Mouse (Mus musculus) brain, embryonic 14.5 days (tissue): Measurements from ENCODE around the gene Bicra. TPM values are rescaled to one million over a fixed set of nuclear protein-coding genes. Genes with fewer than 3 reads are reported as not detected.

Experiments
- DNase-seq: peaks from one replicate; pipeline ENCODE4 v3.0.0-alpha.2; 2011; ENCODE audit warnings: low read depth
- CTCF ChIP-seq: fragments of 200-500 bp; IDR thresholded peaks from 2 replicates; pipeline ENCODE4 v1.5.1; 2012; ENCODE audit warnings: inconsistent platforms, mild to moderate bottlenecking, moderate library complexity, borderline replicate concordance; ENCODE audit not compliant: insufficient read depth, insufficient read length; ENCODE audit errors: extremely low read depth
- POLR2A ChIP-seq: fragments of 200-500 bp; IDR thresholded peaks from 2 replicates; pipeline ENCODE4 v1.6.1; 2012; ENCODE audit warnings: mild to moderate bottlenecking, inconsistent platforms, borderline replicate concordance; ENCODE audit not compliant: poor library complexity, insufficient read depth, insufficient read length, severe bottlenecking; ENCODE audit errors: extremely low read depth
- polyA plus RNA-seq: library from polyadenylated mRNA; depleted of rRNA; stranded (reverse); fragments of >200 nt; gene quantifications from 2 replicates; pipeline ENCODE4 v1.2.3, GENCODE M21; 2012

The Bicra gene
- polyA plus RNA-seq, 1 experiment = 28.5 TPM

DNA sequence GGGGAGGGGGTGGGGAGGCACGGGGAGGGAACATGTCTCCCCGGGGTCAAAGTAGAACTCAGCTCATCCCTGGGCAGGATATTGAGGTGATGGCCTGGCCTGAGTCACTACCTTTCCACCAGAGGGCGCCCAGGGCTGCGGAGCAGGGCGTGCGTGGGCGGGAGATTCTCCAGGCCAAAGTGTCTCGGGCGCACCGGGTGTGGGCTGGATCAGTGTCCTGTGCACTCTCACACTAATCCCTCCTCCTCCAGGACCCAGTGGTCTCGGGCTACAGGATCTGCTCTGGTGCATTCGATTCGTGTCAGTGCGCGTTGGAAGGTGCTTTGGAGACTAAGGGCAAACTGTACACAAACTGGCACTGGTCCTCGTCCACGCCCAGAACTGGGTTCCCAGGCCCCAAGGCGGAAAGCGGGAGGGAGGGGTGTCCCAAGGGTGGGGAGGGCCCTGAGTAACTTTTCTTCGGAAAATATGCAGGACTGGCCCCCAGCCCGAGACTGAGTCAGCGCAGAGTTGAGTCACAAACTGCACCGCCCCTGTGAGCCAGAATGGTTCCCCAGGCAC lies 99.3 kb downstream of the Bicra start:
- TF ChIP-seq CTCF (peak; percentile 65), POLR2A (no peak)

DNA sequence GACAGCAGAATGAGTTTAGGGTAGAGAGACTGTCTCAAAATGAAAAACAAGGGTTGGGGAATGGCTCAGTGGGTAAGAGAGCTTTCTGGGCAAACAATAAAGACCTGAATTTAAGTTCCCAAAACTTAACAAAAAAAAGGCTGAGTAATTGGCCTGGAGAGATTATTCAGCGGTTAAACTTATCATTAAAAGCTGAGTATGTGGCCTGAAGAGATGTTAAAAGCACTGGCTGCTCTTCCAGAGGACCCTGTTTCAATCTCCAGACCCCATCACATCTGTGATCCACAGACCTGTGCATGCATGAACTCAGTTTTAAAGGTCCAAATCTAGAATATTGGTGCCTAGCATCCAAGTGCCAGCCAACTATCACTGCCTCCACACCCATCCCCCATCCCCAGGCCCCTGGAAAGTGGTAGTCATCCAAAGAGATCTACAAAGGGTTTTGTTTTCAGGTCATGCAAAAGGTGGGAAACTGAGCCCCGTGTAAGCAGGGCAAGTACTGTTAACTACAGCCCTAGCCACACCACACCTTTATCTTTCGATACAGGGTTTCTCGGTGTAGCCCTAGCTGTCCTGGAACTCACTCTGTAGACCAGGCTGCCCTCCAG lies 100.0 kb downstream of the Bicra start:
- TF ChIP-seq POLR2A = no peak
- no peak for DNase-seq

More for the DNA sequence above, 99.3 kb downstream of the Bicra start:
- peak; percentile 45 for DNase-seq

GRCm38 (mm10) chr7:15945721-15946536 lies 101.8 kb downstream of the Bicra start, which contains the start of gene Nop53:
Gene Nop53 (minus strand): TSS chr7:15946074.
- DNase-seq = peak; percentile 99

GRCm38 (mm10) chr7:15945211-15945610 lies 102.5 kb downstream of the Bicra start:
- no peak for TF ChIP-seq POLR2A
- TF ChIP-seq CTCF = no peak
- DNase-seq = no peak

More at GRCm38 (mm10) chr7:15945721-15946536, 101.8 kb downstream of the Bicra start, which contains the start of gene Nop53:
- TF ChIP-seq CTCF = no peak
- no peak; the same call in 1 of the 2 replicates for TF ChIP-seq POLR2A

- no peak for DNase-seq
- TF ChIP-seq POLR2A (no peak), CTCF (no peak)
These were observed 103.4 kb downstream of the Bicra start for GRCm38 (mm10) chr7:15944311-15944710.

DNA sequence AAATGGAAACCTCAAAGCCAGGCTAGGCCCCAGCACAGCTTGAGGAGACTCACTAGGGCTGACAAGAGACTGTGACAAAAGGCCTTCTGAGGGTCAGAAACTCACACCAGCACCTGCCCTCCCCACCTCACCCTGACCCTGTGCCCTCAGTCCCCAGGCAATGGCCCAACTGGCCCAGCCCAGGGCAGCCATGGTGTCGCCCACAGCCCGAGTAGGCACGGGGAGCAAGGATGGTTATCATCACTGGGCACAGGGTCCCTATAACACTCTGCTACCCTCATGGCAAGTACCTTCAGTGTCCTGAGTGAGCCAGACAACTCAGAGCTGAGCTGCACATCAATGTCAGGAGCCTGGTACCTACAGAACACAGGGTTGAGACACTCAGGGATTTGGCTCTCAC lies 109.1 kb downstream of the Bicra start:
- TF ChIP-seq POLR2A (no peak), CTCF (no peak)
- DNase-seq = no peak

DNA sequence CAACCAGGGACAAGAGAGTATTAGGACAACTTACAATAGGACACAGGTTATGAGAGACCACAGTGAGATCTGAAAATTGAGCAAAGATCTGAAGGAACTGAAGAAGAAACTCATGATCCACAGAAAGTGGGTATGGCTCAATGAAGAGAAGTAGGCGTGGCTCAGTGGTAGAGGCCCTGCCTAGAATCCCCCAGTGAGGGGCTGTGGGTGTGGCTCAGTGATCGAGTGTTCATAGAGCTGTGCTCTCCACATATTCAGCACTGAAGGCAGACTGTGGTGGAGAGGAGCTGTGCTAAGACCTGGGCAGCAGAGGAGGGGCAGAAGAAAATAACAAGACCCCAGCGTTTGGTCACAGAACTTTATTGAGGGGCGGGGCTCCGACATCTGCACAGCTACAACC lies 110.2 kb downstream of the Bicra start:
- TF ChIP-seq POLR2A (no peak), CTCF (no peak)

GRCm38 (mm10) chr7:15933437-15934359 lies 114.0 kb downstream of the Bicra start:
- DNase-seq = no peak
- TF ChIP-seq CTCF = no peak
- TF ChIP-seq POLR2A = no peak

More for the DNA sequence above, 110.2 kb downstream of the Bicra start:
- DNase-seq = no peak

- TF ChIP-seq POLR2A = no peak
- no peak for TF ChIP-seq CTCF
- DNase-seq = no peak
These were observed 116.1 kb downstream of the Bicra start for GRCm38 (mm10) chr7:15931635-15932034.

GRCm38 (mm10) chr7:15930543-15930942 lies 117.2 kb downstream of the Bicra start:
- TF ChIP-seq POLR2A = no peak
- TF ChIP-seq CTCF = peak; percentile 4; the same call in 1 of the 2 replicates
- no peak for DNase-seq
